Mouse (Mus musculus) bone marrow macrophage, adult 2 months (primary cell): Measurements from ENCODE around the gene Rbm14.

ENCODE experiments used
- CTCF ChIP-seq: IDR thresholded peaks from 2 replicates; pipeline ENCODE4 v1.5.1; 2012; ENCODE audit warnings: low read depth, mild to moderate bottlenecking, low read length, moderate library complexity
- POLR2A ChIP-seq: IDR thresholded peaks from 2 replicates; pipeline ENCODE4 v1.6.1; 2012; ENCODE audit warnings: mild to moderate bottlenecking, low read depth, low read length, borderline replicate concordance

DNA sequence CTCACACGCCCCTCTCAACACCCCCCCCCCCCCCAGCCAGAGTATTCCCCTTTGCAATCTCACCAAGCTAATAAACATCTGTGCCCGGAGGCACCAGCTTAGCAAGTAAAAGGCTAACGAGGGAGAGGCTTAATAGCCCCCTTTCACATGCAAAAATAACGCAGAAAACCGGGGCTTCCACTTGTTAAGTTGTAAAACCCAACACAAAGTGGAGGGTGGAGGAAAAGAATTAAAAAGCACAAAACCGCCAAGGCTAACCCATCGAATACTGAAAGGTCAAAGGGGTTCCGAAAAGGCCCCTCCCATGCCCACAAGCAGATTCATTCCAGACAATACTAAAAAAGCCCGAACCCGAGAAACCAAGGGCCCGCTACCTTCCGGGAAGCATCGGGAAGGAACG is 1.1 kb downstream of the Rbm14 start:
- no peak for TF ChIP-seq CTCF
- no peak for TF ChIP-seq POLR2A
